Mouse (Mus musculus) ES-E14 (cell line): Measurements from ENCODE around the gene Rab43.

Source experiments
- HCFC1 ChIP-seq: IDR thresholded peaks from 2 replicates; pipeline ENCODE4 v1.6.1; 2012; ENCODE audit warnings: low read length, inconsistent platforms, borderline replicate concordance; ENCODE audit not compliant: insufficient read depth
- ZC3H11A ChIP-seq: IDR thresholded peaks from 2 replicates; pipeline ENCODE4 v1.6.1; 2012; ENCODE audit warnings: low read depth, mild to moderate bottlenecking, inconsistent platforms, low read length, borderline replicate concordance
- ZNF384 ChIP-seq: IDR thresholded peaks from 2 replicates; pipeline ENCODE4 v1.6.1; 2012; ENCODE audit warnings: low read depth, low read length, inconsistent platforms

- TF ChIP-seq ZNF384 (no peak), HCFC1 (no peak), ZC3H11A (no peak)
These were observed 24.7 kb downstream of the Rab43 start for GRCm38 (mm10) chr6:87787108-87787890.
